Mouse (Mus musculus) CH12F3 (cell line): ENCODE results near the gene Gli3.

Source experiments
- in situ Hi-C: fragments of 300-500 bp; cut with MboI; formaldehyde crosslinking; loops from 2 replicates; pipeline ENCODE4 v1.14.3; 2020; ENCODE audit warnings: low sequenced_read_pairs

Gene Gli3

GRCm38 (mm10) chr13:15487334-15487733, 24.3 kb downstream of the Gli3 start:
- in situ Hi-C loops, result no loop called here

- in situ Hi-C loops, result no loop called here
These were observed 25.0 kb downstream of the Gli3 start for GRCm38 (mm10) chr13:15488065-15488464.

GRCm38 (mm10) chr13:15495820-15496219, 32.8 kb downstream of the Gli3 start:
- in situ Hi-C loops, result no loop called here

- in situ Hi-C loops, result no loop called here
These were observed 35.3 kb downstream of the Gli3 start for GRCm38 (mm10) chr13:15498338-15498737.

- in situ Hi-C loops, result no loop called here
These were observed 47.9 kb downstream of the Gli3 start for GRCm38 (mm10) chr13:15510925-15511324.

GRCm38 (mm10) chr13:15513114-15513513, 50.1 kb downstream of the Gli3 start:
- in situ Hi-C loops, result no loop called here

- in situ Hi-C loops, result no loop called here
These were observed 51.0 kb downstream of the Gli3 start for GRCm38 (mm10) chr13:15514082-15514481.

GRCm38 (mm10) chr13:15517048-15517760, 54.2 kb downstream of the Gli3 start:
- in situ Hi-C loops, result no loop called here

GRCm38 (mm10) chr13:15520353-15520752, 57.3 kb downstream of the Gli3 start:
- in situ Hi-C loops, result no loop called here

GRCm38 (mm10) chr13:15522153-15522552, 59.1 kb downstream of the Gli3 start:
- in situ Hi-C loops, result no loop called here

GRCm38 (mm10) chr13:15524208-15524607, 61.2 kb downstream of the Gli3 start:
- in situ Hi-C loops, result no loop called here

GRCm38 (mm10) chr13:15526691-15527090, 63.7 kb downstream of the Gli3 start:
- in situ Hi-C loops, result no loop called here

- in situ Hi-C loops, result no loop called here
These were observed 68.5 kb downstream of the Gli3 start for GRCm38 (mm10) chr13:15531568-15531967.

GRCm38 (mm10) chr13:15537206-15537605, 74.2 kb downstream of the Gli3 start:
- in situ Hi-C loops, result no loop called here

- in situ Hi-C loops, result no loop called here
These were observed 74.6 kb downstream of the Gli3 start for GRCm38 (mm10) chr13:15537611-15538010.

GRCm38 (mm10) chr13:15538389-15538788, 75.4 kb downstream of the Gli3 start:
- in situ Hi-C loops, result no loop called here

- in situ Hi-C loops, result no loop called here
These were observed 79.0 kb downstream of the Gli3 start for GRCm38 (mm10) chr13:15542053-15542452.

GRCm38 (mm10) chr13:15543169-15543887, 80.3 kb downstream of the Gli3 start:
- in situ Hi-C loops, result no loop called here

- in situ Hi-C loops, result no loop called here
These were observed 81.0 kb downstream of the Gli3 start for GRCm38 (mm10) chr13:15543888-15544640.

GRCm38 (mm10) chr13:15545346-15545896, 82.4 kb downstream of the Gli3 start:
- in situ Hi-C loops, result no loop called here

GRCm38 (mm10) chr13:15546258-15546657, 83.2 kb downstream of the Gli3 start:
- in situ Hi-C loops, result no loop called here
